Mouse (Mus musculus): ENCODE measurements around the gene Clp1.
A peak's percentile ranks its signal among the peaks of the same experiment; 100 is the strongest.

The Clp1 gene

GRCm38 (mm10) chr2:84714422-84714810 lies 12.7 kb downstream of the Clp1 start:
- peak; percentile 8 for DNase-seq (ENCODE audit: low read depth, low spot score)

DNA sequence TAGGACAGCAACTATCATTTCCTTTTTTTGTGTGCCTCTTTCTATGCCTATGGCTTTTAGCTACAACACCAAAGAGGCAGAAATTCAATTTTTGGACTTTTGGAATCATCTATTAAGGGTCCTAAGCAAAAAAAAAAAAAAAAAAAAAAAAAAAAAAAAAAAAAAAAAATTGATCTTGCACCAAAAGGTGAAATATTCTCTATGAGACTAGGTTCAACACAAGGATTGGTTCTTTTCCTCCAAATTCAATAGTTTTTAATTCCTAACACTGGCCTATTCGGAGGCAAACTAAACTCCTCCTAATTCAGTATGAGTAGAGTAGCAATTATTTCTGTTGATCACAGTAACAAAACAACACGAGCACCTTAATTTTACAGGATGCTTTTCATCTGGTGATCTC lies 15.3 kb downstream of the Clp1 start:
- DNase-seq (ENCODE audit: low read depth, low spot score): no peak

GRCm38 (mm10) chr2:84707523-84707922 lies 19.6 kb downstream of the Clp1 start:
- no peak for DNase-seq (ENCODE audit: low read depth, low spot score)

- no peak for DNase-seq (ENCODE audit: low read depth, low spot score)
Measured at GRCm38 (mm10) chr2:84705295-84705694, 21.9 kb downstream of the Clp1 start.

DNA sequence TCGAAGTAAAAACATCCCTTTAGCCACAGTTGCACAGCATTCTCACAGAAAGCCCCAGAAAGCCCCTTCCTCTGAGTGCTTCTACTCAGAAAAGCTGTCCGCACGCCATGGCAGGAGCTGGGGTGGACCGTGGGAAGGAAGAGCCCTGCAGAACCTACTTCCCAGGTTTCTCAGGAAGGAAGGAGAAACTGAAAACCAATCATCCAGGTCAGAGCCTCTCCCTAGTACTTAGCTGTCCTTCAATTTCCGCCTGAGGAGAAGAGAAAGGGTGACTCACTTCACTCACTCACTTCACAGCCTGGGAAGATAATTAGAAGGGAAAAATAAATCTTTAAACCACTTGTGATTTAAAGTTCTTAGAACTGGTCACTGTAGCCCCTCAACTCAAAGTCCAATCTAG lies 22.8 kb downstream of the Clp1 start:
- no peak for DNase-seq (ENCODE audit: low read depth, low spot score)

DNA sequence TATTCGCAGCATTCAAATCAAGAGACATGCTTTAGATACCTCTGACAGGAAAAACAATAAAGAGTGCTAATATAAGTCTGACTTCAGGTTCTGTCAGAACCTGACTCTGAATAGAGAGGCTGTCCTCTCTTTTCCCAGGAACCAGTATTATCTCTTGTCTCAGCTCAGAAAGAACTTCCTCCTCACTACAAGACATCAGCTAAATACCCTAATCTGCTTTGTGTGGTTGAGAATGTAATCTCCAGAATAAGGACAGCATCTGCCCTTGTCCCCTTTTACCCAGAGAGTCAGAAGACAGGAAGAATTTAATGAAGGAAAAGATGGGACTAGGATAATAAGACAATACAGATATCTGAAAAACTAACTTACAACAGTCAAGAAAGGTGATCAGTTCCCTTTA lies 23.7 kb downstream of the Clp1 start:
- no peak for DNase-seq (ENCODE audit: low read depth, low spot score)

DNA sequence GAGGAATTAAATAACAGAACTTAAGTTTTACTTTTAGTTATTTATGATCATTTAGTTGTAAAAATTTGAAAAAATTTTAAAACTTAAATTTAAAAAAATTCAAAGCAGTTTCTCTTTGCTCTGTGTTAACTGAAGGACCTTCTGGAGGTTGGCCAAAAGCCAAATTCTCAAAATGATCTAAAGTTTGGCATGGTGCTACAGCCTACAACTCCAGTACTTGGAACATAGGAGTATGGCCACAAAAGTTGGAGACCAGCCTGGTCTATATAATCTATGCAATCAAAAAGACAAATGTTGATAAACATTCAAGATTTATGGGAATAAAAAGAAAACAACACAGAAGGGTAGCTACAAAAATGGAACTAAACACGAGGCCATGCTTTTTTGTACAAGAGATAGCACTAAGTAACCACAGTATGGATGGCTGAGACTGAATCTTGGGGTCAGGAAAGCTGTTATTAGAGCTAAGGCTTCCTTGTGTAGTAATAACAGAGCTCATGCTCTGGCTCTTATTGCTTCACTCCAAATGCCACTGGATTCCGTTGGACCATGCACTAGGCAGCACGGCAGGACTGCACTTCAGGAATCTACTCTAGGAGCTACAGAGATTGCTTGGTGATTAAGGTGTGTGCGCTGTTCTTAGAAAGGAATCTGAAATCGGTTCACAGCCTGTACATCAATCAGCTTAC lies 32.0 kb downstream of the Clp1 start:
- DNase-seq (ENCODE audit: low read depth, low spot score): no peak

DNA sequence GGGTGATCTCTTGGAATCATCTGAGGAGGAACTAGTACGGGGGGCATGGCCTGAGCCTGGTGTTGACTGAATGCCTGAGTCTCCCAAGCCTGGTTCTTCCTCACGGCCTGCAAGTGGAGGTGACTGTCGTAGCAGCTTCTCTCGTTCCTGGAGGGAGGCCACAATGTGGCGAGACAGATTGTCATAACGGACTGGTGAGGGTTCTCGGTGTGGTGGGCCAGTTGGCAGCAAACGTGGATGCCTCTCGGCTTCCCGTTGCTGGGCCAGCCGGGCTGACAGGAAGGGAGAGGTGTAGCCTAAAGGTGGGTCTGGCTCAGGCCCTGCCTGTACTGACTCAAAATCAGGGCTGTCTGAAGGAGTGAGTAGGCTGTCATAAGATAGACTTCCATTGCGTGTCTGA lies 37.1 kb downstream of the Clp1 start:
- no peak for DNase-seq (ENCODE audit: low read depth, low spot score)

- no peak for DNase-seq (ENCODE audit: low read depth, low spot score)
Measured at GRCm38 (mm10) chr2:84688080-84688844, 38.9 kb downstream of the Clp1 start.

DNA sequence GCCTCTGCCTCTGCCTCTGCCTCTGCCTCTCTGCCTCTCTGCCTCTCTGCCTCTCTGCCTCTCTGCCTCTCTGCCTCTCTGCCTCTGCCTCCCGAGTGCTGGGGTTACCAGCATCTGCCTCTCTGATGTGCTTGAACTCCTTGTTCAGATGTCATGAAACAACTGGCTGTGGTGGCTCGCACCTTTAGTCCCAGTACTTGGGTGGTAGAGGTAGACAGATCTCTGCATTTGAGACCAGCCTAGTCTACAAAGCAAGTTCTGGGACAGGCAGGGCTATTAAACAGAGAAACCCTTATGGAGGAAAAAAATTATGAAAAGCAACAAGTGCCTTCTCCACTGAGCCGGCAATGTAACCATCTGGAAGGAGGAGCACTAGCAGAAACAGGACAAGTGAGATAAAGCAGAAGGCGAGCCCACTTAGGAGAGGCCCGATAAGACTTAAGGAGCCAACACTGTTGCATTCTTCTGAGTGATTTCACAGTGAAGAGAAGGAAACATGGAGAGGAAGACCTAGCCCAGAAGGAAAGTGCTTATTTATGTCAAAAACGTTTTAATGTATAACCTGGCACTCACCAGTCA lies 44.5 kb downstream of the Clp1 start:
- DNase-seq (ENCODE audit: low read depth, low spot score): no peak

GRCm38 (mm10) chr2:84679016-84679415 lies 48.1 kb downstream of the Clp1 start, which contains the start of gene Tmx2:
Gene Tmx2 (minus strand): TSS chr2:84679140.
- DNase-seq (ENCODE audit: low read depth, low spot score): no peak

DNA sequence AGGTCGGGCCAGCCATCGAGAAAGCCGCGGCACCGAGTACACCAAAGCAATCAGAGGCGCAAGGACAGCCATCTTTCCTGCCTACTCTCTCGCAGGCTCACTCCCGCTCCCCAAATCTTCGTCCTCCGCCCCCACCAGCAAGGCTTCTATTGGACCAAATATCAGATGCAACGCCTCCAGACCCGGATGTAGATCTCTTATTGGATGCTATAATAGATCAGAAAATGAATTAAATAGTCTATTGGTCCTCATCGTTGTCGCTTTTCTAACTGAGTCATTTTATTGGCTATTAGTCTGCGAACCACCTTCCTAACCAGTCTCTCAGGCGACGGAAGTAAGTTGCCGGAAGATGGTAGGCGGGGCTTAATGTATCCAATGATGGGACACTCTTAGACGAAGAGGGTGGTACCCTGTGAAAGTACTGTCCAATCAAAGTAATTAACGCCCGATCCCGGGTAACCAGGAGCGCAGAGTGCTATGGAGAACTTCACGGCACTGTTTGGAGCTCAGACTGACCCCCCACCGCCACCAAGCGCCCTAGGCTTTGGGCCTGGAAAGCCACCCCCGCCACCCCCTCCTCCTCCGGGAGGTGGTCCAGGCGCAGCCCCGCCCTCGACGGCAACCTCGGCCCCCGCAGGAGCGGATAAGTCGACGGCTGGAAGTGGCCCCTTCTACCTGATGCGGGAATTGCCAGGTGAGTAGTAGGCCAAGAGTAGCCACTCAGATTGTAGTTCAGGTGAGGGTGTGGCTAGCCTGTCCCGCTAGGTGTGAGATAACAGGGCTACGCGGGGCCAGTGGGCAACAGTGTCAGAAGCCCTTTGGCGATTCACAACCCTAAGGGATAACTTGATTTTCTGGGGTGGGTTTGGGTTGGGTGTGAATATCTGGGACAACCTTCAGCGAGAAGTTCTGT lies 48.9 kb downstream of the Clp1 start, which contains the start of the genes Gm28635 and Med19:
Gm28635 (minus strand) TSS at position 74 of the 913 bp plus-strand sequence.
Med19 (plus strand) TSS at position 435 of the 913 bp plus-strand sequence.
- DNase-seq (ENCODE audit: low read depth, low spot score): peak; percentile 99

GRCm38 (mm10) chr2:84677270-84677967 lies 49.7 kb downstream of the Clp1 start:
- DNase-seq (ENCODE audit: low read depth, low spot score): peak; percentile 32
